Mouse (Mus musculus) MEL (cell line): ENCODE measurements around the gene Hif1an. TPM values are rescaled to one million over a fixed set of nuclear protein-coding genes. Genes with fewer than 3 reads are reported as not detected.

Experiments
- DNase-seq: peaks from one replicate; pipeline ENCODE4 v3.0.0; 2011; ENCODE audit warnings: low read depth, low spot score
- H3K27ac ChIP-seq: 2 replicates; pipeline ENCODE4 v1.5.1; 2012; ENCODE audit warnings: low read depth, mild to moderate bottlenecking, control low read depth, low read length, moderate library complexity; ENCODE audit not compliant: control insufficient read depth
- H3K27me3 ChIP-seq, 2 experiments: fragments of 150-350 bp in 1 of 2; sonication (generic) in 1 of 2; 2 replicates each; pipeline ENCODE4 v1.6.1; 2012; ENCODE audit warnings: low read length in 2 of 2, mild to moderate bottlenecking in 2 of 2, improper control_type of control experiment in 1 of 2, moderate library complexity in 1 of 2; ENCODE audit not compliant: insufficient read depth in 2 of 2, control insufficient read depth in 1 of 2
- H3K36me3 ChIP-seq, 2 experiments: 2 replicates each; pipeline ENCODE4 v1.6.1; 2012 to 2014; ENCODE audit warnings: low read length in 2 of 2, improper control_type of control experiment in 1 of 2, inconsistent platforms in 1 of 2, mild to moderate bottlenecking in 1 of 2; ENCODE audit not compliant: insufficient read depth in 2 of 2, control insufficient read depth in 1 of 2
- H3K4me1 ChIP-seq, 2 experiments: fragments of 150-350 bp in 1 of 2; sonication (generic) in 1 of 2; 2 replicates each; pipeline ENCODE4 v1.6.1; 2012; ENCODE audit warnings: low read length in 2 of 2, improper control_type of control experiment in 1 of 2, mild to moderate bottlenecking in 1 of 2; ENCODE audit not compliant: insufficient read depth in 2 of 2, control insufficient read depth in 1 of 2
- H3K4me3 ChIP-seq, 2 experiments: fragments of 150-350 bp in 1 of 2; sonication (generic) in 1 of 2; 2 replicates each; pipeline ENCODE4 v1.5.1; 2012; ENCODE audit warnings: low read depth in 2 of 2, low read length in 2 of 2, mild to moderate bottlenecking in 2 of 2, moderate library complexity in 2 of 2, control low read depth in 1 of 2, improper control_type of control experiment in 1 of 2; ENCODE audit not compliant: control insufficient read depth in 1 of 2, insufficient read depth in 1 of 2
- H3K79me2 ChIP-seq: 2 replicates; pipeline ENCODE4 v1.6.1; 2012; ENCODE audit warnings: mild to moderate bottlenecking, low read length, moderate library complexity; ENCODE audit not compliant: control insufficient read depth, poor library complexity, insufficient read depth
- H3K9ac ChIP-seq: 2 replicates; pipeline ENCODE4 v1.6.1; 2012; ENCODE audit warnings: low read depth, mild to moderate bottlenecking, control low read depth, low read length, moderate library complexity; ENCODE audit not compliant: control insufficient read depth, poor library complexity, severe bottlenecking
- H3K9me3 ChIP-seq: fragments of 150-350 bp; sonication (generic); replicated peaks from 2 replicates; pipeline ENCODE4 v1.6.1; 2012; ENCODE audit warnings: mild to moderate bottlenecking, low read length, improper control_type of control experiment, moderate library complexity; ENCODE audit not compliant: insufficient read depth
- BHLHE40 ChIP-seq: IDR thresholded peaks from 2 replicates; pipeline ENCODE4 v1.6.1; 2012; ENCODE audit warnings: low read depth, mild to moderate bottlenecking, inconsistent platforms, low read length, improper control_type of control experiment, borderline replicate concordance
- CHD1 ChIP-seq: IDR thresholded peaks from 2 replicates; pipeline ENCODE4 v1.6.1; 2012; ENCODE audit warnings: low read depth, mild to moderate bottlenecking, inconsistent platforms, low read length, improper control_type of control experiment
- CHD2 ChIP-seq: IDR thresholded peaks from 2 replicates; pipeline ENCODE4 v1.6.1; 2011; ENCODE audit warnings: low read length, improper control_type of control experiment
- CTCF ChIP-seq, 3 experiments: IDR thresholded peaks in 2 of 3; conservative IDR thresholded peaks in 1 of 3; 2 replicates each; pipeline ENCODE4 v1.5.1; 2011 to 2012; ENCODE audit warnings: low read length in 3 of 3, low read depth in 2 of 3, mild to moderate bottlenecking in 2 of 3, improper control_type of control experiment in 1 of 3, inconsistent platforms in 1 of 3, mixed read lengths in 1 of 3, moderate library complexity in 1 of 3; ENCODE audit not compliant: control insufficient read depth in 1 of 3, insufficient read depth in 1 of 3, poor library complexity in 1 of 3, severe bottlenecking in 1 of 3
- ELF1 ChIP-seq: IDR thresholded peaks from 2 replicates; pipeline ENCODE4 v1.6.1; 2014; ENCODE audit warnings: low read depth, mild to moderate bottlenecking, inconsistent platforms, low read length, improper control_type of control experiment, moderate library complexity
- EP300 ChIP-seq, 2 experiments: IDR thresholded peaks; 2 replicates each; pipeline ENCODE4 v1.6.1; 2011; ENCODE audit warnings: improper control_type of control experiment in 2 of 2, low read length in 2 of 2, low read depth in 1 of 2, mild to moderate bottlenecking in 1 of 2
- ETS1 ChIP-seq: IDR thresholded peaks from 2 replicates; pipeline ENCODE4 v1.6.1; 2012; ENCODE audit warnings: low read depth, mild to moderate bottlenecking, inconsistent platforms, low read length, improper control_type of control experiment, moderate library complexity
- GABPA ChIP-seq: IDR thresholded peaks from 2 replicates; pipeline ENCODE4 v1.6.1; 2012; ENCODE audit warnings: low read depth, mild to moderate bottlenecking, inconsistent platforms, low read length, improper control_type of control experiment, moderate library complexity
- GATA1 ChIP-seq: IDR thresholded peaks from 2 replicates; pipeline ENCODE4 v1.6.1; 2011; ENCODE audit warnings: low read depth, low read length, improper control_type of control experiment
- HCFC1 ChIP-seq: IDR thresholded peaks from 2 replicates; pipeline ENCODE4 v1.6.1; 2012; ENCODE audit warnings: low read depth, mild to moderate bottlenecking, inconsistent platforms, low read length, improper control_type of control experiment, moderate library complexity
- JUND ChIP-seq: IDR thresholded peaks from 2 replicates; pipeline ENCODE4 v1.6.1; 2011; ENCODE audit warnings: low read depth, mild to moderate bottlenecking, improper control_type of control experiment, low read length
- KAT2A ChIP-seq: conservative IDR thresholded peaks from 2 replicates; pipeline ENCODE4 v1.6.1; 2012; ENCODE audit warnings: low read depth, low read length, improper control_type of control experiment, inconsistent platforms
- MAFK ChIP-seq: IDR thresholded peaks from 2 replicates; pipeline ENCODE4 v1.6.1; 2011; ENCODE audit warnings: low read depth, mild to moderate bottlenecking, low read length, improper control_type of control experiment, borderline replicate concordance
- MAX ChIP-seq: IDR thresholded peaks from 2 replicates; pipeline ENCODE4 v1.6.1; 2011; ENCODE audit warnings: low read length, improper control_type of control experiment
- MAZ ChIP-seq: IDR thresholded peaks from 2 replicates; pipeline ENCODE4 v1.6.1; 2012; ENCODE audit warnings: low read depth, mild to moderate bottlenecking, inconsistent platforms, low read length, improper control_type of control experiment
- MEF2A ChIP-seq: IDR thresholded peaks from 2 replicates; pipeline ENCODE4 v1.6.1; 2014; ENCODE audit warnings: low read depth, mild to moderate bottlenecking, inconsistent platforms, low read length, improper control_type of control experiment; ENCODE audit not compliant: poor library complexity, insufficient replicate concordance, severe bottlenecking; ENCODE audit errors: extremely low read depth
- MXI1 ChIP-seq: IDR thresholded peaks from 2 replicates; pipeline ENCODE4 v1.6.1; 2011; ENCODE audit warnings: mild to moderate bottlenecking, low read depth, low read length, improper control_type of control experiment
- MYB ChIP-seq: IDR thresholded peaks from 2 replicates; pipeline ENCODE4 v1.6.1; 2011; ENCODE audit warnings: mild to moderate bottlenecking, low read depth, low read length, improper control_type of control experiment
- MYC ChIP-seq: IDR thresholded peaks from 2 replicates; pipeline ENCODE4 v1.6.1; 2011; ENCODE audit warnings: low read depth, mild to moderate bottlenecking, low read length, improper control_type of control experiment, moderate library complexity
- NELFE ChIP-seq: IDR thresholded peaks from 2 replicates; pipeline ENCODE4 v1.6.1; 2011; ENCODE audit warnings: low read depth, low read length, improper control_type of control experiment
- NRF1 ChIP-seq: IDR thresholded peaks from 2 replicates; pipeline ENCODE4 v1.6.1; 2014; ENCODE audit warnings: low read depth, mild to moderate bottlenecking, inconsistent platforms, low read length, improper control_type of control experiment, moderate library complexity; ENCODE audit not compliant: poor library complexity, insufficient read depth, severe bottlenecking
- POLR2A ChIP-seq, 2 experiments: IDR thresholded peaks; 2 replicates each; pipeline ENCODE4 v1.6.1; 2011 to 2012; ENCODE audit warnings: low read length in 2 of 2, mild to moderate bottlenecking in 2 of 2, control low read depth in 1 of 2, improper control_type of control experiment in 1 of 2, low read depth in 1 of 2, moderate library complexity in 1 of 2; ENCODE audit not compliant: control insufficient read depth in 1 of 2, insufficient read depth in 1 of 2, poor library complexity in 1 of 2
- POLR2AphosphoS2 ChIP-seq: IDR thresholded peaks from 2 replicates; pipeline ENCODE4 v1.6.1; 2011; ENCODE audit warnings: low read length, improper control_type of control experiment
- POLR2AphosphoS5 ChIP-seq: IDR thresholded peaks from 2 replicates; pipeline ENCODE4 v1.6.1; 2012; ENCODE audit warnings: low read depth, borderline replicate concordance, mild to moderate bottlenecking, inconsistent platforms, low read length, moderate library complexity, mixed read lengths
- RAD21 ChIP-seq: IDR thresholded peaks from 2 replicates; pipeline ENCODE4 v1.6.1; 2011; ENCODE audit warnings: mild to moderate bottlenecking, low read depth, low read length, improper control_type of control experiment
- RCOR1 ChIP-seq: IDR thresholded peaks from 2 replicates; pipeline ENCODE4 v1.6.1; 2012; ENCODE audit warnings: low read depth, mild to moderate bottlenecking, inconsistent platforms, low read length, improper control_type of control experiment
- SMC3 ChIP-seq: IDR thresholded peaks from 2 replicates; pipeline ENCODE4 v1.6.1; 2011; ENCODE audit warnings: low read depth, low read length, improper control_type of control experiment
- TAL1 ChIP-seq: IDR thresholded peaks from 2 replicates; pipeline ENCODE4 v1.6.1; 2012; ENCODE audit warnings: mild to moderate bottlenecking, inconsistent platforms, low read length, moderate library complexity, mixed read lengths
- TBP ChIP-seq: IDR thresholded peaks from 2 replicates; pipeline ENCODE4 v1.8.0; 2011; ENCODE audit warnings: low read depth, low read length, improper control_type of control experiment
- TCF12 ChIP-seq: IDR thresholded peaks from 2 replicates; pipeline ENCODE4 v1.6.1; 2014; ENCODE audit warnings: low read depth, mild to moderate bottlenecking, inconsistent platforms, low read length, improper control_type of control experiment, moderate library complexity
- UBTF ChIP-seq: IDR thresholded peaks from 2 replicates; pipeline ENCODE4 v1.6.1; 2012; ENCODE audit warnings: low read depth, mild to moderate bottlenecking, inconsistent platforms, low read length, improper control_type of control experiment, moderate library complexity, borderline replicate concordance; ENCODE audit not compliant: insufficient read depth
- USF1 ChIP-seq: IDR thresholded peaks from 2 replicates; pipeline ENCODE4 v1.6.1; 2014; ENCODE audit warnings: low read depth, mild to moderate bottlenecking, inconsistent platforms, low read length, improper control_type of control experiment, moderate library complexity
- USF2 ChIP-seq, 2 experiments: IDR thresholded peaks; 2 replicates each; pipeline ENCODE4 v1.6.1; 2011 to 2012; ENCODE audit warnings: improper control_type of control experiment in 2 of 2, low read length in 2 of 2, borderline replicate concordance in 1 of 2, inconsistent platforms in 1 of 2, low read depth in 1 of 2, mild to moderate bottlenecking in 1 of 2; ENCODE audit not compliant: insufficient read depth in 1 of 2
- ZC3H11A ChIP-seq: IDR thresholded peaks from 2 replicates; pipeline ENCODE4 v1.6.1; 2012; ENCODE audit warnings: low read depth, mild to moderate bottlenecking, inconsistent platforms, low read length, improper control_type of control experiment
- ZKSCAN1 ChIP-seq: IDR thresholded peaks from 2 replicates; pipeline ENCODE4 v1.6.1; 2012; ENCODE audit warnings: low read depth, mild to moderate bottlenecking, inconsistent platforms, low read length, improper control_type of control experiment, moderate library complexity
- ZNF384 ChIP-seq: IDR thresholded peaks from 2 replicates; pipeline ENCODE4 v1.6.1; 2012; ENCODE audit warnings: low read depth, mild to moderate bottlenecking, inconsistent platforms, low read length, improper control_type of control experiment
- polyA plus RNA-seq, 2 experiments: library from polyadenylated mRNA; stranded (reverse) in 1 of 2; unstranded in 1 of 2; fragments of >175 nt in 1 of 2; fragments of >200 nt in 1 of 2; gene quantifications; 2 replicates each; pipeline versions ENCODE4 v1.2.1 to v1.2.4; 2012; ENCODE audit warnings: low replicate concordance in 2 of 2, low read depth in 1 of 2; ENCODE audit not compliant: insufficient read length in 2 of 2, insufficient read depth in 1 of 2, missing spikeins in 1 of 2
- total RNA-seq: library from RNA; depleted of rRNA; stranded (reverse); fragments of 300-350 nt; gene quantifications from 2 replicates; pipeline ENCODE4 v1.2.3, GENCODE M21; 2012

Hif1an gene
- total and polyA plus RNA-seq, 3 experiments: 16.9 to 54.5 (median 36.1) TPM

DNA sequence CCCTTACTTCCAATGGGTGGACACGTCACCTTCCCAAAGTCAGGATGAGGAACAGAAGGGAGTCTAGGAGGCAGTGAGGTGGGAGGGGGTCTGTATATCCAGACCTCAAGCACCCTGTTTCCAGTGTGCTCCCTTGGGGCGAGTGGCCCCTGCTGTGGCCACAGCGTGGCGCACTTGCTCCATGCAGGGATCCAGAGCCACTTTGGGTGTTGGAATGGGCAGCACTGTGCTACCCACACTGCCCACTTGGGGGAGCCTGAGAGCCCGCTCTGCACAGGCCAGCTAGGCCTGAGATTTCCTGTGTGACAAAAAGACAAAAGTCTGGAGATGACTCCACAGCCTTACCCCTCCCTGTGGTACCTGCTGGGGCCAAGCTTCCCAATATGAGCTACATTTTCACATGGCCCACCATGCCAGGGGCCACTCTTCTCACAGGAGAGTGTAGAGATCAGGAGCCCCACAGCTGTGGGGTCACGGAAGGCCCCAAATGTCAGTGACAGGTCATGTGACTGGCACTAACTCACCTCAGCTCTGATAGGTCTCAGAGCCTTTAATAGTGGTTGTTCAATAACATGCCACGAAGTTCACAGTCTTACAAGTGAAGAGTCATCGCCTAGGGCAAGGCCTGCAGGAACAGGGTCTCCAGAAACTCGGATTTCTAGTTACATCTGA lies 20.1 kb downstream of the Hif1an start:
- DNase-seq: peak; percentile 90

DNA sequence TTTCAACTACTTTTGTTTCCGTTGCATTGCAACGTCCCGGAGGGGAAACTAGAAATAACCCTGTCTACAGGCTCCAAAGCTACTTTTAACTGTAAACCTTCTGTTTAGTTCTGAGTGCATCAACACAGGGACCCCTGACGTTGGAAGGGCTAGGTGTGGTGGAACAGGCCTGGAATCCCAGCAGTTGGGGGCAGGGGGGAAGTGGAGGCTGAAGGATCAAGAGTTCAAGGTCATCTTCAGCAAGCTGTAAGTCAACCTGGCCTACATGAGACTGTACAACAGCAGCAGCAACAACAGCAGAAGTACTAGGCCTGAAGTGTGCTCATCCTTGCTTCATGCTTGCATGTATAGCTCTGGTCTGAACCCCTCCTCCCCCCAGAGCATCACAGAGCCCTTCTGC lies 25.4 kb downstream of the Hif1an start:
- Histone ChIP-seq H3K9me3 (no peaks in the 10 kb centered on the region), H3K27me3 (no peaks in the 10 kb centered on the region; a peak in 2 of 4 replicates), H3K79me2 (no peaks in the 10 kb centered on the region)
- TF ChIP-seq SMC3 (no peak), POLR2A (IDR thresholded peaks at IDR 0.05; ENCODE audit: control insufficient read depth in 1 of 2, insufficient read depth in 1 of 2, low read depth in 1 of 2, low read length in 2 of 2, poor library complexity in 1 of 2) (no peak), USF1 (no peak), NELFE (no peak), POLR2AphosphoS2 (no peak)
- TF ChIP-seq, all 39 proteins: peak for 0
- no peak overlapping the region for H3K4me3 ChIP-seq
- H3K4me1 ChIP-seq: no peaks in the 10 kb centered on the region
- no peak for DNase-seq
- no peaks in the 10 kb centered on the region for H3K36me3 ChIP-seq
- H3K9ac ChIP-seq: no peak overlapping the region
- no peak overlapping the region for H3K27ac ChIP-seq

More for the DNA sequence above, 20.1 kb downstream of the Hif1an start:
- no peaks in the 10 kb centered on the region for H3K9me3 ChIP-seq
- H3K9ac ChIP-seq: no peak overlapping the region
- H3K4me1 ChIP-seq: no peaks in the 10 kb centered on the region
- H3K79me2 ChIP-seq: no peaks in the 10 kb centered on the region
- no peak overlapping the region for H3K27ac ChIP-seq
- no peaks in the 10 kb centered on the region; a peak in 1 of 4 replicates for H3K27me3 ChIP-seq
- H3K4me3 ChIP-seq: no peak overlapping the region
- H3K36me3 ChIP-seq: no peaks in the 10 kb centered on the region
- TF ChIP-seq MAZ (no peak; the same call in 1 of the 2 replicates), NELFE (0 out of 2 replicates have a peak, but pooled peaks have one; percentile 4), ELF1 (no peak; the same call in 1 of the 2 replicates), GABPA (no peak), TAL1 (no peak), MYB (no peak), MAFK (no peak), EP300 (IDR thresholded peaks at IDR 0.05; ENCODE audit: low read depth in 1 of 2, low read length in 2 of 2) (no peak), CTCF (IDR thresholded peaks at IDR 0.05 in 2 of 3, conservative IDR thresholded peaks at IDR 0.05 in 1 of 3; ENCODE audit: control insufficient read depth in 1 of 3, insufficient read depth in 1 of 3, low read depth in 2 of 3, low read length in 3 of 3, poor library complexity in 1 of 3, severe bottlenecking in 1 of 3) (peak; percentile 100), RCOR1 (no peak), MEF2A (no peak), KAT2A (no peak), CHD2 (no peak), MYC (0 out of 2 replicates have a peak, but pooled peaks have one; percentile 20), BHLHE40 (peak; percentile 58; the same call in 1 of the 2 replicates), ZKSCAN1 (no peak), POLR2AphosphoS5 (no peak; the same call in 1 of the 2 replicates), ZC3H11A (peak; percentile 88), ETS1 (no peak), MAX (no peak), GATA1 (0 out of 2 replicates have a peak, but pooled peaks have one; percentile 5), UBTF (no peak), NRF1 (no peak), MXI1 (no peak), POLR2AphosphoS2 (no peak), CHD1 (no peak), ZNF384 (no peak), USF1 (0 out of 2 replicates have a peak, but pooled peaks have one; percentile 25), JUND (no peak; the same call in 1 of the 2 replicates), TBP (no peak), HCFC1 (0 out of 2 replicates have a peak, but pooled peaks have one; percentile 36), SMC3 (peak; percentile 99), TCF12 (no peak), USF2 (IDR thresholded peaks at IDR 0.05; ENCODE audit: borderline replicate concordance in 1 of 2, insufficient read depth in 1 of 2, low read depth in 1 of 2, low read length in 2 of 2) (no peak), RAD21 (peak; percentile 99)
